Mouse (Mus musculus) liver, adult 10 weeks (tissue): ENCODE results near the gene Ppp1r3a. TPM values are rescaled to one million over a fixed set of nuclear protein-coding genes. Genes with fewer than 3 reads are reported as not detected.

ENCODE experiments used
- polyA plus RNA-seq: library from polyadenylated mRNA; stranded (reverse); fragments of 350-450 nt; fragmentation: Illumina TruSeq; extraction: RNeasy Lipid Tissue Mini Kit (QIAGEN cat#74804); gene quantifications from one replicate; pipeline ENCODE4 v1.2.3, GENCODE M21; 2014; ENCODE audit warnings: low read depth, low replicate concordance

Gene Ppp1r3a
- polyA plus RNA-seq: not detected

DNA sequence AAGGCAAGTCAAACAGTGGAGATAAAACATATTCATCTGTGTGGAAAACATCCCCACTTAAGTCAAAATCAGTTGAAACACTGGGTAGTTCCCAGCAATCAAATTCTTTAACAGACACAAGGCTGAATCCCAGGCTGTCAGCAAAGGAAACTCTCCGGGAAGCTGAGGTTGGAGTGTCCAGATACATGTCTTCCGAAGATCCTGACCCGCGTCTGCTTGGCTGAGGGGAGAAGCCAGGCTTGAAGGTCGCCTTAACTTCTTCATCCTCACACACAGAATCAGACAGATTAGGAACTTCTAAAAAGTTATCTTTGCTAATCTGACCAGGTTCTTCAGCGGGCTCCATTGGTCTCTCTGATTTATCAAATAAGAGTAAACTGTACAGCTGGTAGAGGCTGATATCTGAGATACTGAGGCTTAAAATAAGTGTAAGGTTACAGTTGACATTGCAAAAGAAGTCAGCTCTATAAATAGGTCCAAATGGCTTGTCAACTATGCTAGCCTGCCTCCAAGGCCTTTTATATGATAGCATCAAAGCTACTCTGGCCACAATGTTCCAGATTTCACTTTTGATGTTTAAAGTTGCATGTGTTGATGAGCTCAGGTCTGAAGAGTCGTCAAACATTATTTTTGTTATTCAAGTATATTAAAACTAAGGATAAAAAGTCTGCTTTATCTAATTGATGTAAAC, at the start of gene Ppp1r3a:
TSS of gene Ppp1r3a (minus strand) at position 374 of the 691 bp plus-strand sequence.

Other genes with a start within 250 kb of the Ppp1r3a start
- gene Foxp2, start 146.1 kb upstream of the Ppp1r3a start, polyA plus RNA-seq: 3.1 TPM